Mouse (Mus musculus) intestine, embryonic 15.5 days (tissue): Measurements from ENCODE around the gene Rho. TPM values are rescaled to one million over a fixed set of nuclear protein-coding genes. Genes with fewer than 3 reads are reported as not detected.

Experiments used
- ATAC-seq: fragments of 200-750 bp; cut with Nextera tagmentation; 2 replicates; pipeline ENCODE4 v1.8.0; 2017; ENCODE audit warnings: moderate TSS enrichment, moderate library complexity
- H3K27ac ChIP-seq: fragments of 300-500 bp; sonication (generic); 2 replicates; pipeline ENCODE4 v1.5.1; 2015; ENCODE audit warnings: mild to moderate bottlenecking, inconsistent platforms
- H3K27me3 ChIP-seq: fragments of 300-500 bp; sonication (generic); replicated peaks from 2 replicates; pipeline ENCODE4 v1.6.1; 2015; ENCODE audit warnings: inconsistent platforms
- H3K36me3 ChIP-seq: fragments of 300-500 bp; sonication (generic); 2 replicates; pipeline ENCODE4 v1.6.1; 2015; ENCODE audit warnings: inconsistent platforms
- H3K4me1 ChIP-seq: fragments of 300-500 bp; sonication (generic); replicated peaks from 2 replicates; pipeline ENCODE4 v1.6.1; 2015; ENCODE audit warnings: inconsistent platforms
- H3K4me2 ChIP-seq: fragments of 300-500 bp; sonication (generic); replicated peaks from 2 replicates; pipeline ENCODE4 v1.6.1; 2015; ENCODE audit warnings: mild to moderate bottlenecking, inconsistent platforms
- H3K4me3 ChIP-seq: fragments of 300-500 bp; sonication (generic); replicated peaks from 2 replicates; pipeline ENCODE4 v1.5.1; 2015; ENCODE audit warnings: inconsistent platforms
- H3K9ac ChIP-seq: fragments of 300-500 bp; sonication (generic); 2 replicates; pipeline ENCODE4 v1.6.1; 2015; ENCODE audit warnings: inconsistent platforms
- H3K9me3 ChIP-seq: fragments of 300-500 bp; sonication (generic); 2 replicates; pipeline ENCODE4 v1.6.1; 2016; ENCODE audit warnings: inconsistent platforms
- WGBS: fragments of 180-500 bp; shearing (Covaris S2); methylation state at CpG from one replicate; pipeline ENCODE4 v1.1.7; 2015; 5-methylcytosine and 5-hydroxymethylcytosine counted together
- polyA plus RNA-seq: library from polyadenylated mRNA; unstranded; fragments of >200 nt; fragmentation: Nextera tagmentation; extraction: Ambion mirVana; gene quantifications from 2 replicates; pipeline ENCODE4 v1.2.1, GENCODE M21; 2015

Rho gene
- polyA plus RNA-seq, 1 experiment from 2014 or later, result 0.05 TPM

DNA sequence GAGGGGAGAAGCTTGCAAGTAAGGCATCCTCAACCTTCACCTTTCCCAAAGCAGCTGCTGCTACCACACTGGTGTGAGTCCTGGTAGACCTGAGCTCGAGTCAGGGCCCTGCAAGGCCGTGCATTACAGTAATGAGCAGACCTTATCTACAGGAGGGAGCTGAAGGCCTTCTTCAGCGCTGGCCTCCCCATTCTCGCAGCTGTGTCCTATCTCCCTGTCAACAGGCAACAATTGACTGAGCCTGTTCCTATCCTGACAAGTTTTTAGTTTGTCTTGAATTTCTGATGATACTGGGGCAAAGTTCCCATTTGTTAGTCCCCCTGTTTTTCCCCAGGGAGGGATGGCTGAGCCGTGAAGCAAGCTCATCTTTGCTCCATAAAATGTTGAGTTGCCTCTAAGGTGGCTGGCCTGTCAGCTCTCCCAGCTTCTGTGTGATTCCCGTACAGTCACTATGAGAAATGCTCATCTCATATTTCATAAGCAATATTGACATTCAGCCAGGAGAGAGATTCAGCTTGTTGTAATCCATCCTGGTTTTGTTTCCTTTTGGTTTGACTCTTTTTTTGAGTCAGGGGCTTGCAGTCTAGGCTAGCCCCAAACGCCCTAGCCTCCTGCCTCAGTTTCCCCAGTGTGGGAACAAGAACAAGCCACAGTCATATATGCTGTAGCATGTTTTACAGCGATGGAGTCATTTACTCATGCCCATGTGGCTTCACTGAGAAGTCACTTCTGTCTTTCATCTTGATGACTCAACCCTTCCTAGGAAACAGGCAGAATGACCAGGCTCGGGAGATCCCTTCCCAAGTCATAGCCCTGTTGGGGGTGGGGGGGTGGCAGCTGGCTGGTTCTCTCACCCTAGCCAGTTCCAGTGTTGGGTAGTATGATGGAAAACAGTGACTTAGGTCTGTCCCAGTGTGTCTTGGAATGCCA, 12.2 kb downstream of the Rho start:
- Histone ChIP-seq H3K4me2 (no peak overlapping the region), H3K27ac (no peak overlapping the region), H3K9ac (no peak overlapping the region), H3K4me1 (peaks cover 10% of the 10 kb centered on the region), H3K36me3 (no peaks in the 10 kb centered on the region), H3K9me3 (no peaks in the 10 kb centered on the region), H3K4me3 (no peak overlapping the region), H3K27me3 (no peaks in the 10 kb centered on the region)
- 65% methylated on average over 9 of the region's 9 CpGs for WGBS
- no peak for ATAC-seq

- H3K27me3 ChIP-seq, result no peaks in the 10 kb centered on the region
- peaks cover 10% of the 10 kb centered on the region for H3K4me1 ChIP-seq
- H3K4me3 ChIP-seq, result no peak within 1 kb of the TSS
- no peak for ATAC-seq
- 90% methylated on average over 5 of the region's 5 CpGs for WGBS
- no peaks in the 10 kb centered on the region for H3K36me3 ChIP-seq
- no peak within 1 kb of the TSS for H3K27ac ChIP-seq
- H3K9me3 ChIP-seq, result no peaks in the 10 kb centered on the region
- no peak within 1 kb of the TSS for H3K9ac ChIP-seq
- no peak within 1 kb of the TSS for H3K4me2 ChIP-seq
These were observed 13.1 kb downstream of the Rho start, which contains the start of gene H1foo for GRCm38 (mm10) chr6:115944638-115945037. TSS of gene H1foo (plus strand) at chr6:115944938.

DNA sequence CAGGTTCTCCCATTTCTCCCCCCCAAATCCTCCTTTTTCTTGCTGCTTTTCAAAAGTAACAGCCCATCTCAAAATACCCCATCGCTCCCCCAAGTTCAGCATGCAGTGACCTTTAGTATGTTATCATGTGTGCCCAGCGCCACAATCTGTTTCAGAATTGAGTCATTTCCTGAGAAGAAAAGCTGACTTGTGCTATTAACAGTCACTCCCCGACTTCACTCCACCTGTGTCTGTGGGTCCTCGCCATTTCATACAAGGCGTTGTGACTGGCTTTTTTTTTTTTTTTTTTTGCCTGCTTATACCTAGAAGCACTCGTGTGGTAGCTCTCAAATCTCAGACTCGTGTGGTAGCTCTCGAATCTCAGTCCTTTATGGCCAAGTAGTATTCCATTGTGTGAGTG, 14.1 kb downstream of the Rho start:
- Histone ChIP-seq H3K9me3 (no peaks in the 10 kb centered on the region), H3K36me3 (no peaks in the 10 kb centered on the region), H3K4me1 (peaks cover 10% of the 10 kb centered on the region), H3K27ac (no peak overlapping the region), H3K4me3 (no peak overlapping the region), H3K27me3 (no peaks in the 10 kb centered on the region), H3K9ac (no peak overlapping the region), H3K4me2 (no peak overlapping the region)
- no peak for ATAC-seq
- WGBS, result 77% methylated on average over 8 of the region's 8 CpGs

DNA sequence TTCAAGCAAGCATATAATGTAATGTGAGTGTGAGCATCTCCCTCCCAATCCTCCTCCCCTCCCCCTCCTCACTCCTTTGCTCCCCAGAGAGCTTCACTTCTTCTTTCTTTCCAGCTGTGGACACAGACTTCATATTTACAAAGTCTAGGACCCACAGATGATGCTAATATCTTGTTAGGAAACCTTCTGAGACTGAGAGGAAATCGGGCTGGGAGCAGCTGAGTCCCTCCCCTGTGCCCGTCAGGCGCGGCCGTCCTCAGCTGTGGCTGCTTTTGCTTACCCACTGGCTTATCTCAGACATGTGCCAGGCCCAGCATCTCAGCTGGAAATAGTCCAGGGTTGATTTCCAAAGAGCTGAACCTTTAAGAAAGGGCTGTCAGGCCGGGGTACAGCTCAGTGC, 14.8 kb downstream of the Rho start:
- Histone ChIP-seq H3K27ac (no peak overlapping the region), H3K4me2 (no peak overlapping the region), H3K9ac (no peak overlapping the region), H3K9me3 (no peaks in the 10 kb centered on the region), H3K27me3 (no peaks in the 10 kb centered on the region), H3K36me3 (no peaks in the 10 kb centered on the region), H3K4me1 (0 out of 2 replicates have a peak, but pooled peaks cover 5% of the 10 kb centered on the region), H3K4me3 (no peak overlapping the region)
- 50% methylated on average over 6 of the region's 6 CpGs for WGBS
- ATAC-seq, result no peak

DNA sequence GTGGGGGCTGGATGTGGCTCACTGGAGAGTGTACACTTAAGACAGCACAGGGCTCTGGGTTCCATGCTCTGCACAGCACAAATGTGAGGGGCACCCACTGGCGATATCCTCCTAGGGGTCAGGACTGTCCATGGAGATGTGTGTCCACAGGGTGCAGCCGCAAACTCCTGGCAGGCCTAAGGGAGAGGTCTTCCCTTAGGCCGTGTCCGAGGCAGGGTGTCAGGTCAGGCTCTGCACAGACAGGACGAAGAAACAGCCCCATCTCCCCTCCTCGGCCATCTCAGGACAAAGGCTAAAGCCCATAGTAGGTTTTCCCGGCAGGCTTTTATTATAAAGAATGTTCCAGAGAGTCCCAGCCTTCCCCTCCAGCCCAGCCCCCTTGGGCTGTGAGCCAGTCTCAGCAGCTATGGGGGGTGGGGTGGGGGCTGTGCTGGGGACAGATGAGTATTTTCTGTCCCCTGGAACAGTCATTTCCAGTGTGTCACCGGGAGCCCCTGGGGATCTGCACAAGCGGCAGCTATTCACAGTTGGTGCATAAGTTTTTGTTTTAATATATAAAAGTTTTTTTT, 23.0 kb downstream of the Rho start:
- H3K9ac ChIP-seq, result no peak overlapping the region
- H3K9me3 ChIP-seq, result no peaks in the 10 kb centered on the region
- 75% methylated on average over 9 of the region's 9 CpGs for WGBS
- H3K4me1 ChIP-seq, result peaks cover 36% of the 10 kb centered on the region
- no peak overlapping the region for H3K27ac ChIP-seq
- H3K4me3 ChIP-seq, result no peak overlapping the region
- H3K36me3 ChIP-seq, result 0 out of 2 replicates have a peak, but pooled peaks cover 3% of the 10 kb centered on the region
- no peak for ATAC-seq
- H3K27me3 ChIP-seq, result no peaks in the 10 kb centered on the region
- H3K4me2 ChIP-seq, result no peak overlapping the region

DNA sequence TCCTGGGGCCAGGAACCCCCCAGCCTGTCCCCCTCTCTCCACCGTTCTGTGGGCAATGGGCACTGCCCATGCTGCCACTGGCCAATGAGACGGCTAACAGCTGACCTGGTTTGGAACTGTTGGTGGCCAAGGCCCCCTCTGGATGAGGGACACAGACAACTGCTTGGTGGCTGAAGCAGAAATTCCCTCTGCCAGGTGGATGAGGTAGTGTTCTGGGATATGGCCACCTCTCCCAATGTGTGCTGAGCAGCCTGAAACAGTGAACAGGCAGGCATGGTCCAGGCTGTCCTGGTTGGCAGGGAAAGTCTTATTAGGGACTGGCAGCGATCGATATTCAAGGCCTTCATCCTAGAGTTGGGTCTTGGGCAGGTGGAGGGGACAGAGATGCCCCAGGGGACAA, 23.6 kb downstream of the Rho start:
- WGBS, result 93% methylated on average over 4 of the region's 4 CpGs
- H3K4me3 ChIP-seq, result no peak overlapping the region

GRCm38 (mm10) chr6:115955664-115956063, 24.1 kb downstream of the Rho start:
- no peak for ATAC-seq
- WGBS, result 86% methylated on average over 11 of the region's 11 CpGs
- Histone ChIP-seq H3K4me2 (no peak overlapping the region), H3K4me3 (no peak overlapping the region), H3K27me3 (no peaks in the 10 kb centered on the region), H3K9ac (no peak overlapping the region), H3K36me3 (0 out of 2 replicates have a peak, but pooled peaks cover 3% of the 10 kb centered on the region), H3K4me1 (peaks cover 39% of the 10 kb centered on the region), H3K9me3 (no peaks in the 10 kb centered on the region), H3K27ac (no peak overlapping the region)

More for the DNA sequence above, 23.6 kb downstream of the Rho start:
- H3K9ac ChIP-seq, result no peak overlapping the region
- H3K4me1 ChIP-seq, result peaks cover 39% of the 10 kb centered on the region
- no peak overlapping the region for H3K27ac ChIP-seq
- no peak for ATAC-seq
- no peaks in the 10 kb centered on the region for H3K9me3 ChIP-seq
- H3K36me3 ChIP-seq, result 0 out of 2 replicates have a peak, but pooled peaks cover 3% of the 10 kb centered on the region
- H3K27me3 ChIP-seq, result no peaks in the 10 kb centered on the region
- no peak overlapping the region for H3K4me2 ChIP-seq

GRCm38 (mm10) chr6:115956418-115956921, 24.9 kb downstream of the Rho start:
- Histone ChIP-seq H3K4me1 (peaks cover 39% of the 10 kb centered on the region), H3K9ac (no peak overlapping the region), H3K27ac (peak overlapping the region; percentile 33), H3K27me3 (no peaks in the 10 kb centered on the region), H3K36me3 (0 out of 2 replicates have a peak, but pooled peaks cover 3% of the 10 kb centered on the region), H3K4me2 (peak overlapping the region; percentile 19), H3K4me3 (no peak overlapping the region), H3K9me3 (no peaks in the 10 kb centered on the region)
- 53% methylated on average over 13 of the region's 13 CpGs for WGBS
- ATAC-seq, result no peak; the same call in 1 of the 2 replicates

DNA sequence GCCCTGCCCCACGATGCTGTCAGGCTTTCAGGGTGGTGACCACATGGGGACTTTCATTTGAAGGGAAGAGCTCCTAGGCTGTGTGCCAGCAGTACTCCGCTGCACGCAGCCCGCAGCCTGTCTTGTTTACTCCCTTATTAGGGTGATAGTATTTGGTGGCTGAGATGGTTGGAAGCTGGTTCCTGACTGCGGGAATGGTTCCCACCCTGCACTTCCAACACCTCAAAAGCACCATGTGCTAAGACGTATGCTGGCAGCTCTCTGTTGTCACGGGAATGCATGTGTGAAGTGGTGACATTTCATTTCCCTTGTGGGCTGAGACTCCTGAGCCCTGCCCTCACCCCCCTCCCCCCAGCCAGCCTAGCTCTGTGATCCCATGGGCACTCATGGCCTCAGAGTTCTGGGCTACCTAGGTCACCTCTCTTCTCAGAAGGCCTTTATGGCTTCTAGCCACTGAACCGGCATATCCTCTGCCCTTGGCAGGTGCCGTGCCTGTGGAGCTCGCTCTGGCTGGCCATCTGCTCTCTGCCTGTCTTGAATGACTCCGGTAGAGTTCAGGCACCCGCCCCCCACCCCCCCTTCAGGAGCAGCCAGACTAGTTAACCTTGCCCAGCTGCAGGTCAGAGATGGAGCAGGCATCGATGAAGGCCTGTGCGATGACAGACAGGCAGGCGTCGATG, 25.5 kb downstream of the Rho start:
- H3K27ac ChIP-seq, result peak overlapping the region; percentile 33
- H3K36me3 ChIP-seq, result peaks cover 3% of the 10 kb centered on the region; the same call in 1 of the 2 replicates
- ATAC-seq, result peak; percentile 75
- no peaks in the 10 kb centered on the region for H3K9me3 ChIP-seq
- no peak overlapping the region for H3K9ac ChIP-seq
- H3K4me2 ChIP-seq, result 0 out of 2 replicates have a peak overlapping the region, but pooled peaks have one; percentile 19
- peaks cover 39% of the 10 kb centered on the region for H3K4me1 ChIP-seq
- no peak overlapping the region for H3K4me3 ChIP-seq
- WGBS, result 43% methylated on average over 16 of the region's 16 CpGs
- no peaks in the 10 kb centered on the region for H3K27me3 ChIP-seq

DNA sequence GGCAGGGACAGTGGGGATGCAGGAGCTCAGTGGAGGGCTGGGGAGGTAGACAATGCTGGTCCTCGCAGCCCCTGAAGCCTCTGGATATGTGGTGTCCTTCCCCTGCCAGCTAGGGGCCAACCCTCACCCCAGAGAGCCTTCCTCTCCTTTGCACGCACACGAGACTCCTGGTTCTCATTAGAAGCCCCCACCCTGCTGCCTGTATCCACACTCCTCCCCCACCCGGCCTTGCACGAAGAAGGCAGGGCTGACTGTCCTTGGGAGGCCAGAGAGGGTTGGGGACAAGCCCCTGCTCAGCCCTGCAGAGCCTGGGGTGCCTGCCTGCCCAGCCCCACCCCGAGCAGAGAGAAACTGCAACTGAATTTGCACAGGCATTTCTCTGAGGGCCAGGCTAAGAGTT, 26.1 kb downstream of the Rho start:
- Histone ChIP-seq H3K4me3 (no peak overlapping the region), H3K4me2 (no peak overlapping the region), H3K27ac (peak overlapping the region; percentile 33; the same call in 1 of the 2 replicates), H3K9me3 (no peaks in the 10 kb centered on the region), H3K36me3 (peaks cover 3% of the 10 kb centered on the region; the same call in 1 of the 2 replicates), H3K4me1 (peaks cover 39% of the 10 kb centered on the region), H3K27me3 (no peaks in the 10 kb centered on the region), H3K9ac (no peak overlapping the region)
- ATAC-seq, result no peak
- WGBS, result 47% methylated on average over 6 of the region's 6 CpGs

GRCm38 (mm10) chr6:115958445-115958844, 26.9 kb downstream of the Rho start:
- Histone ChIP-seq H3K27ac (no peak overlapping the region), H3K4me3 (no peak overlapping the region), H3K4me1 (peaks cover 39% of the 10 kb centered on the region), H3K9me3 (no peaks in the 10 kb centered on the region), H3K27me3 (no peaks in the 10 kb centered on the region), H3K9ac (no peak overlapping the region), H3K4me2 (no peak overlapping the region), H3K36me3 (peaks cover 3% of the 10 kb centered on the region; the same call in 1 of the 2 replicates)
- WGBS, result 87% methylated on average over 9 of the region's 9 CpGs
- ATAC-seq, result no peak
